Mouse (Mus musculus) heart, embryonic 14.5 days (tissue): Measurements from ENCODE around the gene Lypd6. TPM values are rescaled to one million over a fixed set of nuclear protein-coding genes. Genes with fewer than 3 reads are reported as not detected.

Source experiments
- ATAC-seq: fragments of 200-750 bp; cut with Nextera tagmentation; 2 replicates; pipeline ENCODE4 v1.8.0; 2017; ENCODE audit warnings: low read depth, moderate TSS enrichment; ENCODE audit not compliant: insufficient number of reproducible peaks, insufficient read depth, low FRiP score
- H3K27ac ChIP-seq, 2 experiments: fragments of 200-500 bp in 1 of 2; fragments of 300-500 bp in 1 of 2; sonication (generic) in 1 of 2; replicated peaks in 1 of 2; 2 replicates each; pipeline ENCODE4 v1.5.1; 2012 to 2014; ENCODE audit warnings: low read depth in 2 of 2, low read length in 2 of 2, control low read depth in 1 of 2, mild to moderate bottlenecking in 1 of 2, mixed read lengths in 1 of 2; ENCODE audit not compliant: control insufficient read depth in 1 of 2, insufficient read depth in 1 of 2
- H3K27me3 ChIP-seq: fragments of 300-500 bp; sonication (generic); 2 replicates; pipeline ENCODE4 v1.6.1; 2014; ENCODE audit warnings: mild to moderate bottlenecking, low read length, control low read depth; ENCODE audit not compliant: control insufficient read depth, insufficient read depth
- H3K36me3 ChIP-seq: fragments of 300-500 bp; sonication (generic); 2 replicates; pipeline ENCODE4 v1.6.1; 2014; ENCODE audit warnings: mild to moderate bottlenecking, control low read depth, low read length, mixed read lengths; ENCODE audit not compliant: control insufficient read depth, insufficient read depth
- H3K4me1 ChIP-seq, 2 experiments: fragments of 200-500 bp in 1 of 2; fragments of 300-500 bp in 1 of 2; sonication (generic) in 1 of 2; 2 replicates each; pipeline ENCODE4 v1.6.1; 2012 to 2014; ENCODE audit warnings: low read length in 2 of 2, control low read depth in 1 of 2, mixed read lengths in 1 of 2; ENCODE audit not compliant: control insufficient read depth in 2 of 2, insufficient read depth in 2 of 2
- H3K4me2 ChIP-seq: fragments of 300-500 bp; sonication (generic); 2 replicates; pipeline ENCODE4 v1.6.1; 2014; ENCODE audit warnings: mild to moderate bottlenecking, low read length
- H3K4me3 ChIP-seq, 2 experiments: fragments of 200-500 bp in 1 of 2; fragments of 300-500 bp in 1 of 2; sonication (generic) in 1 of 2; 2 replicates each; pipeline ENCODE4 v1.5.1; 2012 to 2014; ENCODE audit warnings: low read length in 2 of 2, mild to moderate bottlenecking in 2 of 2, control low read depth in 1 of 2, low read depth in 1 of 2, moderate library complexity in 1 of 2; ENCODE audit not compliant: control insufficient read depth in 1 of 2, insufficient read depth in 1 of 2
- H3K9ac ChIP-seq: fragments of 300-500 bp; sonication (generic); 2 replicates; pipeline ENCODE4 v1.6.1; 2014; ENCODE audit warnings: mild to moderate bottlenecking, low read length
- H3K9me3 ChIP-seq: fragments of 300-500 bp; sonication (generic); 2 replicates; pipeline ENCODE4 v1.6.1; 2016; ENCODE audit warnings: low read length, control low read depth; ENCODE audit not compliant: control insufficient read depth
- WGBS: fragments of 180-500 bp; shearing (Covaris S2); extraction: QIAGEN DNeasy Blood & Tissue Kit; methylation state at CpG from one replicate; pipeline ENCODE4 v1.1.7; 2014; 5-methylcytosine and 5-hydroxymethylcytosine counted together
- polyA plus RNA-seq: library from polyadenylated mRNA; unstranded; fragments of >200 nt; fragmentation: Nextera tagmentation; extraction: Ambion mirVana; gene quantifications from 2 replicates; pipeline ENCODE4 v1.2.1, GENCODE M21; 2014

Gene Lypd6
- polyA plus RNA-seq, 1 experiment from 2014 or later, result 3.5 TPM

DNA sequence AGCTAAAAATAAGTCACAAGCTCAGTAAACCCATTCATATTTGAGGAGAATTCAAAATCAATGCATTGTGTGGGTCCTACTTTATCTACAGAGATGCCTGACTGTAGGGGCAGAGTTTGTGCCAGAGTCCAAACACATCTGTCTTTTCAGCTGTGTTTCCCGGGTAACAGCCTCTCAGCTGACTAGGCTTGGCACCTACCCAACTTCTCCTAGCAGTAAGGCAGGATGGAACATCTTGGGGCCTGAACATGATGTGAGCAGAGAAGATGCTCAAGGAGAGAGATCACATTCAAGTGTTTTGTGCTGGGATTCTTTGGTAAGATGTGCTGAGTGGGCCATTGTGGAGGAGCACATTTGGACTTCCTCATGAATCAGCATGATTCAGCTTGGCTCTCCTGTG is 130.5 kb downstream of the Lypd6 start:
- H3K4me2 ChIP-seq, result no peak overlapping the region
- H3K4me3 ChIP-seq, result no peak overlapping the region
- H3K36me3 ChIP-seq, result no peaks in the 10 kb centered on the region
- WGBS, result 63% methylated on average over 1 of the region's 1 CpGs
- H3K27me3 ChIP-seq, result no peaks in the 10 kb centered on the region
- H3K9ac ChIP-seq, result no peak overlapping the region
- H3K27ac ChIP-seq, result no peak overlapping the region
- peaks cover 12 to 14% of the 10 kb centered on the region in 2 experiments for H3K4me1 ChIP-seq
- no peak for ATAC-seq
- H3K9me3 ChIP-seq, result no peaks in the 10 kb centered on the region

GRCm38 (mm10) chr2:50197801-50198200 is 131.6 kb downstream of the Lypd6 start:
- peaks cover 16% of the 10 kb centered on the region in 2 experiments for H3K4me1 ChIP-seq
- no peak for ATAC-seq
- H3K9ac ChIP-seq, result no peak overlapping the region
- no peaks in the 10 kb centered on the region for H3K9me3 ChIP-seq
- H3K36me3 ChIP-seq, result no peaks in the 10 kb centered on the region
- H3K27ac ChIP-seq, result no peak overlapping the region
- H3K27me3 ChIP-seq, result no peaks in the 10 kb centered on the region
- H3K4me2 ChIP-seq, result no peak overlapping the region
- WGBS, result 86% methylated on average over 4 of the region's 4 CpGs
- no peak overlapping the region for H3K4me3 ChIP-seq

DNA sequence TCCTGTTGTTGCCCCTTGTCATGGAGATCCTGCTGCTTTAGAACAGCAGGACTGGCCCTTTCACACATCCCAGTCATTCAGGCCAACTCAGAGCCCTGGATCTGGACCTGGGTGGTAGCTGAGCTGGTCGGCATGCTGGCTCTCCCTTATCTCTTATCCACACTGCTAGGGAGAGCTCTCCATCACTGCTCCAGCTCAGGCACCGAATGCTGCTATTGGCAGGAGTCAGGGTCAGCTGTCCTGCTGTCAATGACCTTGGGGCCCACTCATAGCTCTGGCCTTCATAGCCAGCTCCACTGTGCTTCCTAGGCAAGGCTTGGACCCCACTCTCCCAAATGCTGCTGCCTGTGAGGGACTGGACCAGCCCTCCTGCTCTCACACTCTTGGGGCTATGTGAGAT is 134.3 kb downstream of the Lypd6 start:
- Histone ChIP-seq H3K4me1 (peaks cover 16% of the 10 kb centered on the region in 2 experiments), H3K9me3 (no peaks in the 10 kb centered on the region), H3K4me2 (no peak overlapping the region), H3K9ac (no peak overlapping the region), H3K27me3 (no peaks in the 10 kb centered on the region), H3K27ac (peak overlapping the region in 1 of 2 experiments; percentile 21; a peak in 1 of 4 replicates), H3K36me3 (no peaks in the 10 kb centered on the region), H3K4me3 (no peak overlapping the region)
- WGBS, result 3% methylated on average over 2 of the region's 2 CpGs
- ATAC-seq, result peak; percentile 35; the same call in 1 of the 2 replicates

- no peak overlapping the region for H3K4me3 ChIP-seq
- H3K4me2 ChIP-seq, result no peak overlapping the region
- no peak for ATAC-seq
- H3K9me3 ChIP-seq, result no peaks in the 10 kb centered on the region
- no peak overlapping the region for H3K9ac ChIP-seq
- 39% methylated on average over 7 of the region's 7 CpGs for WGBS
- H3K27ac ChIP-seq, result no peak overlapping the region
- peaks cover 0 to 2% of the 10 kb centered on the region in 2 experiments; a peak in 1 of 4 replicates for H3K4me1 ChIP-seq
- H3K27me3 ChIP-seq, result no peaks in the 10 kb centered on the region
- H3K36me3 ChIP-seq, result no peaks in the 10 kb centered on the region
Measured at GRCm38 (mm10) chr2:50220574-50220973, 154.3 kb downstream of the Lypd6 start.

GRCm38 (mm10) chr2:50225019-50225418 is 158.8 kb downstream of the Lypd6 start:
- 62% methylated on average over 4 of the region's 4 CpGs for WGBS
- no peak for ATAC-seq
- Histone ChIP-seq H3K9ac (no peak overlapping the region), H3K4me1 (peaks cover 0 to 2% of the 10 kb centered on the region in 2 experiments; a peak in 2 of 4 replicates), H3K27me3 (no peaks in the 10 kb centered on the region), H3K9me3 (no peaks in the 10 kb centered on the region), H3K4me2 (no peak overlapping the region), H3K36me3 (no peaks in the 10 kb centered on the region), H3K4me3 (no peak overlapping the region), H3K27ac (no peak overlapping the region)

GRCm38 (mm10) chr2:50233491-50233890 is 167.3 kb downstream of the Lypd6 start:
- no peak overlapping the region for H3K9ac ChIP-seq
- no peak overlapping the region for H3K4me3 ChIP-seq
- H3K27me3 ChIP-seq, result no peaks in the 10 kb centered on the region
- peaks cover 7% of the 10 kb centered on the region; the same call in 1 of the 2 replicates for H3K9me3 ChIP-seq
- H3K4me1 ChIP-seq, result no peaks in the 10 kb centered on the region; a peak in 1 of 4 replicates
- 75% methylated on average over 8 of the region's 8 CpGs for WGBS
- no peak for ATAC-seq
- no peak overlapping the region for H3K4me2 ChIP-seq
- H3K27ac ChIP-seq, result no peak overlapping the region
- H3K36me3 ChIP-seq, result no peaks in the 10 kb centered on the region

Other genes with a start within 250 kb of the Lypd6 start
- 137 and 147 TPM in 2 replicates for gene Mmadhc, start 230.4 kb downstream of the Lypd6 start, polyA plus RNA-seq